Comparison of ENCODE assay signal across 13 mouse cellular contexts in the genomic region with DNA sequence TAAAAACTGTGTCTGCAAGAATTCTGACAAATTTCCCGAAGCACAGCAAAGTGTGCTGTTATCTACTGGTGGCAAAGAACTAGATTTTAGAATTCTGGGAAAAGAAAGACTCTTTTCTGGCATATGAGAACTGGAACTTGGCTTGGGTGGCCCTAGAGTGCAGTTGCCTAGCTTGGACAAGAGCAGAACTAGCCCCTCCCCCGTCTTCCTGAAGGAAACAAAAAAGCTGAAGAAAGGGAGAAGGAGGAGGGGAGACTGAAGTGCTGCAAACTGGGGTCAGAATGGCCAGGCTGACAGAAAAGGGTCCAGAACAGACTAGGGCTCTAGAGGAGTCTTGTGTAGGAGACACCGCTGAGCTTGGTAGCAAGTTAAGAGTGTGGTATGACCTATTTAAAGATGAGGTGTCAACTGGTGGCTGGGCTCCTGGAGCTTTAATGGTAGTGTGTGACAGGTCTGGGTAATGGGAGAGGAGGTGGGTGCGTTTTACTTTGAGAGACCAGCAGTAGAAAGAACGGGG. TPM values are rescaled to one million over a fixed set of nuclear protein-coding genes. Genes with fewer than 3 reads are reported as not detected.
DNase-seq lines count a peak whose midpoint lies in the region; ATAC-seq and TF ChIP-seq lines count a peak whose summit lies in the region.
"Had no signal": no experiment of that assay in that cellular context is flagged by ENCODE, and none has a peak within 500 bp of the region (broad histone marks: within the 10 kb centered on the region; RNA-seq: fewer than 3 reads in every experiment).

No protein-coding gene starts in this region.

- no peak overlapping the region; the same call in 1 of the 2 replicates for H3K4me2 ChIP-seq in kidney, embryonic 16.5 days (replicated peaks; ENCODE audit: low read depth, low read length)
- no peak overlapping the region for H3K4me2 ChIP-seq in kidney, embryonic 15.5 days
- no peak overlapping the region for H3K4me2 ChIP-seq in midbrain, embryonic 11.5 days
- no peak overlapping the region for H3K4me2 ChIP-seq in midbrain, postnatal 0 days (ENCODE audit: low read depth, low read length, poor library complexity, severe bottlenecking)
- H3K4me2 ChIP-seq in limb, embryonic 15.5 days = peak overlapping the region; percentile 6; the same call in 1 of the 2 replicates
- H3K4me2 ChIP-seq: forebrain, embryonic 13.5 days; intestine, embryonic 15.5 days; midbrain, embryonic 12.5 days had no signal

- H3K4me3 ChIP-seq in kidney, embryonic 16.5 days (ENCODE audit: low read length) = no peak overlapping the region
- no peak overlapping the region for H3K4me3 ChIP-seq in kidney, embryonic 15.5 days (replicated peaks)
- no peak overlapping the region for H3K4me3 ChIP-seq in midbrain, embryonic 11.5 days (ENCODE audit: low read depth, low read length)
- H3K4me3 ChIP-seq in midbrain, postnatal 0 days (ENCODE audit: low read depth, low read length) = no peak overlapping the region
- H3K4me3 ChIP-seq in embryonic facial prominence, embryonic 10.5 days = no peak overlapping the region
- no peak overlapping the region for H3K4me3 ChIP-seq in limb, embryonic 15.5 days
- H3K4me3 ChIP-seq: forebrain, embryonic 13.5 days; intestine, embryonic 15.5 days; midbrain, embryonic 12.5 days had no signal

- ATAC-seq in kidney, embryonic 16.5 days (ENCODE audit: low FRiP score, low TSS enrichment) = peak; percentile 57
- no peak for ATAC-seq in kidney, embryonic 15.5 days (replicated peaks; ENCODE audit: low FRiP score)
- no peak for ATAC-seq in midbrain, embryonic 11.5 days (ENCODE audit: low FRiP score)
- no peak for ATAC-seq in midbrain, postnatal 0 days (ENCODE audit: low FRiP score)
- ATAC-seq in limb, embryonic 15.5 days (ENCODE audit: insufficient number of reproducible peaks, low FRiP score, low TSS enrichment, low read depth) = no peak
- ATAC-seq: forebrain, embryonic 13.5 days; intestine, embryonic 15.5 days had no signal

- DNase-seq in midbrain, embryonic 11.5 days (ENCODE audit: low spot score, missing footprints) = peak; percentile 89
- no peak for DNase-seq in midbrain, postnatal 0 days (ENCODE audit: low spot score)
- peak; percentile 21 for DNase-seq in embryonic facial prominence, embryonic 10.5 days (ENCODE audit: low spot score)
- DNase-seq in gastrocnemius, postnatal 25 days = no peak
- DNase-seq: cerebellum, postnatal 14 days; layer of hippocampus, postnatal 36 days; thymus, postnatal 36 days had no signal

- H3K36me3 ChIP-seq in kidney, embryonic 16.5 days (ENCODE audit: insufficient read depth, low read length) = no peaks in the 10 kb centered on the region
- H3K36me3 ChIP-seq in kidney, embryonic 15.5 days = no peaks in the 10 kb centered on the region
- no peaks in the 10 kb centered on the region for H3K36me3 ChIP-seq in midbrain, embryonic 11.5 days (ENCODE audit: control insufficient read depth, insufficient read depth, low read length)
- no peaks in the 10 kb centered on the region for H3K36me3 ChIP-seq in midbrain, postnatal 0 days (ENCODE audit: insufficient read depth, low read length)
- H3K36me3 ChIP-seq in embryonic facial prominence, embryonic 10.5 days (replicated peaks) = no peaks in the 10 kb centered on the region
- no peaks in the 10 kb centered on the region for H3K36me3 ChIP-seq in limb, embryonic 15.5 days
- H3K36me3 ChIP-seq: intestine, embryonic 15.5 days; midbrain, embryonic 12.5 days had no signal

- no peak overlapping the region; the same call in 1 of the 2 replicates for H3K27ac ChIP-seq in kidney, embryonic 16.5 days (ENCODE audit: low read length)
- H3K27ac ChIP-seq in kidney, embryonic 15.5 days = no peak overlapping the region
- no peak overlapping the region for H3K27ac ChIP-seq in midbrain, embryonic 11.5 days (ENCODE audit: low read depth, low read length)
- no peak overlapping the region for H3K27ac ChIP-seq in midbrain, postnatal 0 days (ENCODE audit: low read depth, low read length)
- peak overlapping the region; percentile 77 for H3K27ac ChIP-seq in embryonic facial prominence, embryonic 10.5 days (replicated peaks)
- 0 out of 2 replicates have a peak overlapping the region, but pooled peaks have one; percentile 5 for H3K27ac ChIP-seq in limb, embryonic 15.5 days
- H3K27ac ChIP-seq: forebrain, embryonic 13.5 days; intestine, embryonic 15.5 days; midbrain, embryonic 12.5 days had no signal

- TF ChIP-seq CTCF in midbrain, postnatal 0 days (IDR thresholded peaks at IDR 0.05) = no peak

- H3K9me3 ChIP-seq in kidney, embryonic 16.5 days (ENCODE audit: low read length) = no peaks in the 10 kb centered on the region; the same call in 1 of the 2 replicates
- no peaks in the 10 kb centered on the region for H3K9me3 ChIP-seq in kidney, embryonic 15.5 days (replicated peaks)
- H3K9me3 ChIP-seq in midbrain, embryonic 11.5 days (ENCODE audit: control insufficient read depth, low read length) = no peaks in the 10 kb centered on the region
- no peaks in the 10 kb centered on the region for H3K9me3 ChIP-seq in midbrain, postnatal 0 days (ENCODE audit: low read length)
- H3K9me3 ChIP-seq in embryonic facial prominence, embryonic 10.5 days = no peaks in the 10 kb centered on the region
- no peaks in the 10 kb centered on the region for H3K9me3 ChIP-seq in limb, embryonic 15.5 days
- H3K9me3 ChIP-seq: forebrain, embryonic 13.5 days; intestine, embryonic 15.5 days; midbrain, embryonic 12.5 days had no signal

- H3K27me3 ChIP-seq in kidney, embryonic 16.5 days (ENCODE audit: insufficient read depth, low read length) = no peaks in the 10 kb centered on the region
- no peaks in the 10 kb centered on the region for H3K27me3 ChIP-seq in kidney, embryonic 15.5 days
- H3K27me3 ChIP-seq in midbrain, embryonic 11.5 days (ENCODE audit: control insufficient read depth, insufficient read depth, low read length) = no peaks in the 10 kb centered on the region
- H3K27me3 ChIP-seq in midbrain, postnatal 0 days (ENCODE audit: insufficient read depth, low read length) = no peaks in the 10 kb centered on the region
- no peaks in the 10 kb centered on the region for H3K27me3 ChIP-seq in embryonic facial prominence, embryonic 10.5 days (replicated peaks; ENCODE audit: low read depth, poor library complexity, severe bottlenecking)
- no peaks in the 10 kb centered on the region for H3K27me3 ChIP-seq in limb, embryonic 15.5 days
- H3K27me3 ChIP-seq: forebrain, embryonic 13.5 days; intestine, embryonic 15.5 days; midbrain, embryonic 12.5 days had no signal

- H3K9ac ChIP-seq in kidney, embryonic 16.5 days (replicated peaks; ENCODE audit: low read length) = no peak overlapping the region
- H3K9ac ChIP-seq in kidney, embryonic 15.5 days = no peak overlapping the region
- no peak overlapping the region for H3K9ac ChIP-seq in midbrain, embryonic 11.5 days (ENCODE audit: low read length)
- H3K9ac ChIP-seq in midbrain, postnatal 0 days (replicated peaks; ENCODE audit: low read length, poor library complexity, severe bottlenecking) = no peak overlapping the region
- H3K9ac ChIP-seq in limb, embryonic 15.5 days = no peak overlapping the region
- H3K9ac ChIP-seq: forebrain, embryonic 13.5 days; intestine, embryonic 15.5 days had no signal

- H3K4me1 ChIP-seq in kidney, embryonic 16.5 days (ENCODE audit: insufficient read depth, low read length) = peaks cover 20% of the 10 kb centered on the region
- peaks cover 29% of the 10 kb centered on the region for H3K4me1 ChIP-seq in kidney, embryonic 15.5 days
- peaks cover 9% of the 10 kb centered on the region for H3K4me1 ChIP-seq in midbrain, embryonic 11.5 days (ENCODE audit: control insufficient read depth, insufficient read depth, low read length)
- H3K4me1 ChIP-seq in midbrain, postnatal 0 days (ENCODE audit: insufficient read depth, low read length) = no peaks in the 10 kb centered on the region; the same call in 1 of the 2 replicates
- peaks cover 39% of the 10 kb centered on the region for H3K4me1 ChIP-seq in embryonic facial prominence, embryonic 10.5 days
- peaks cover 25% of the 10 kb centered on the region for H3K4me1 ChIP-seq in limb, embryonic 15.5 days

- 35% methylated on average over 5 of the region's 5 CpGs for WGBS in kidney, embryonic 16.5 days
- 34% methylated on average over 5 of the region's 5 CpGs for WGBS in kidney, embryonic 15.5 days
- 38% methylated on average over 5 of the region's 5 CpGs for WGBS in midbrain, embryonic 11.5 days
- WGBS in midbrain, postnatal 0 days = 58% methylated on average over 5 of the region's 5 CpGs
- 24% methylated on average over 5 of the region's 5 CpGs for WGBS in embryonic facial prominence, embryonic 10.5 days
- WGBS in limb, embryonic 15.5 days = 33% methylated on average over 5 of the region's 5 CpGs

RNA-seq across cellular contexts. Expression of a gene that starts 31.0 kb away (rescaled TPM):
- 60.2 and 68.5 TPM in 2 replicates for polyA plus RNA-seq in kidney, embryonic 16.5 days (2015; fragmentation: Nextera tagmentation; extraction: Ambion mirVana)
- polyA plus RNA-seq in kidney, embryonic 15.5 days (2015; fragmentation: Nextera tagmentation; extraction: Ambion mirVana) = 71.1 and 77.9 TPM in 2 replicates
- polyA plus RNA-seq in midbrain, embryonic 11.5 days (2014; fragmentation: Nextera tagmentation; extraction: Ambion mirVana) = 618 and 725 TPM in 2 replicates
- total RNA-seq in midbrain, postnatal 0 days (2014; rRNA removed) = 148 and 180 TPM in 2 replicates
- polyA plus RNA-seq in midbrain, postnatal 0 days (2015; fragmentation: Nextera tagmentation; extraction: Ambion mirVana) = 137 and 154 TPM in 2 replicates
- polyA plus RNA-seq in embryonic facial prominence, embryonic 10.5 days (2016; fragmentation: Nextera tagmentation; extraction: Ambion mirVana) = 300 and 318 TPM in 2 replicates
- polyA plus RNA-seq in limb, embryonic 15.5 days (2015; fragmentation: Nextera tagmentation; extraction: Ambion mirVana) = 59.0 and 68.9 TPM in 2 replicates
- under 1 TPM; 0.28 to 0.35 TPM for total RNA-seq in gastrocnemius, postnatal 25 days (2021)

Comparison
In these comparisons a context has a peak if more than half of its experiments do, and no peak if none do; other contexts are left out.
1. DNase-seq: peak in midbrain, embryonic 11.5 days (single experiment) and embryonic facial prominence, embryonic 10.5 days (single experiment); none in midbrain, postnatal 0 days (single experiment) and gastrocnemius, postnatal 25 days (single experiment).
2. H3K27ac ChIP-seq: peak in embryonic facial prominence, embryonic 10.5 days (single experiment) and limb, embryonic 15.5 days (single experiment); none in kidney, embryonic 16.5 days (single experiment), kidney, embryonic 15.5 days (single experiment), midbrain, embryonic 11.5 days (single experiment) and midbrain, postnatal 0 days (single experiment).